Mouse (Mus musculus): ENCODE results near the gene Ehbp1l1. TPM values are rescaled to one million over a fixed set of nuclear protein-coding genes. Genes with fewer than 3 reads are reported as not detected.

Ehbp1l1 gene
- polyA plus RNA-seq, 1 experiment from 2014 or later, result 28.9 TPM

DNA sequence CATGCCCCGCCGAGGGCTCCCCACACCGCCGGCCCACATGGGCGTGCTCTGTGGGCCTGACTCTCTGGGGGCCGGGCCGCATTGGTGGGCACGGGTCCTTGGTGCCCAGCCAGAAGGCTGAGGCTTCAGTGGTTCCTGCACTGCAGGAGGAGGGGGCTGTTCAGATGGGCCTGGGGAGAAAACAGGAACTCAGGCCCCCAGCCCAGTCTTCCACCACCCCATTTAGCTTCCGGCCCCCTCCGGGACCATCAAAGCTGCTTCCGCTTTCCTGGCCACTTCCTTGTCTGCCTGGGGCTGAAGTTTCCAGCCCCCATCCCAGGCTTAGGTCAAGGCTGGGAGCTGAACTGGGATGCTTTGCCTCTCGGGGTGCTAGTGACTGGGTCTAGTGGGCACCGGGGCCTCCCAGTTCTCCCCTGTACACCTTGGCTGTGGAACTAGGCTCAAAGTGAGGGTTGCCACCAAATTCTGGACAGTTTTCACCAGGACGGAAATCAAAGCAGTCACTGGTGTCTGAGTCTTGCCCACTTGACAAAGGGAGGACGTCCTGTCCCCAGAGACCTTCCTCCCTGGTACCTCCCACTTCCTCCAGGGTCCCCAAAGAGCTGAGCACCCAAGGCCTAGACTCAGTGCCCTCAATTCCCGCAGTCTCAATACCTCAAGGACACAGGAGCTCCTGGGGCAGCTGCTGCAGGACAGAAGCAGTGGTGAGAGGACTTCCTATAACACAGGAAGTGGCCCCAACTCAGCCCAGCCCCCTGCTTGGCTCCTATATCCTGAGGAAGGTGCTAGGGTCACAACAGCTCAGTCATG lies 65.0 kb downstream of the Ehbp1l1 start:
- Histone ChIP-seq H3K9ac (no peak overlapping the region), H3K4me1 (peaks cover 41% of the 10 kb centered on the region), H3K4me3 (peak overlapping the region; percentile 13), H3K9me3 (no peaks in the 10 kb centered on the region), H3K4me2 (peak overlapping the region; percentile 26), H3K36me3 (peaks cover 42% of the 10 kb centered on the region), H3K27ac (peak overlapping the region; percentile 12; the same call in 1 of the 2 replicates), H3K27me3 (no peaks in the 10 kb centered on the region)
- no peak for ATAC-seq (ENCODE audit: insufficient number of reproducible peaks, low FRiP score, low TSS enrichment, low read depth)
- 69% methylated on average over 16 of the region's 16 CpGs for WGBS

Small RNA genes within 50 kb of the gene (microRNA-seq; reads per million reads assigned to microRNA genes)
- gene Mir6987, result not detected

Other genes with a start within 250 kb of the Ehbp1l1 start
- gene Mus81, start 237.9 kb downstream of the Ehbp1l1 start, polyA plus RNA-seq (2015; fragmentation: Nextera tagmentation; extraction: Ambion mirVana), result 35.5 and 36.6 TPM in 2 replicates
- 2,209 and 2,356 TPM in 2 replicates for gene Cfl1, start 235.9 kb downstream of the Ehbp1l1 start, polyA plus RNA-seq (2015; fragmentation: Nextera tagmentation; extraction: Ambion mirVana)
- gene 1700020D05Rik, start 222.5 kb downstream of the Ehbp1l1 start, polyA plus RNA-seq (2015; fragmentation: Nextera tagmentation; extraction: Ambion mirVana), result not detected in 2 replicates
- 9.4 and 10.3 TPM in 2 replicates for gene Snx32, start 215.8 kb downstream of the Ehbp1l1 start, polyA plus RNA-seq (2015; fragmentation: Nextera tagmentation; extraction: Ambion mirVana)
- 30.1 and 30.3 TPM in 2 replicates for gene Ovol1, start 165.7 kb downstream of the Ehbp1l1 start, polyA plus RNA-seq (2015; fragmentation: Nextera tagmentation; extraction: Ambion mirVana)
- 4.3 and 4.4 TPM in 2 replicates for gene Ap5b1, start 158.3 kb downstream of the Ehbp1l1 start, polyA plus RNA-seq (2015; fragmentation: Nextera tagmentation; extraction: Ambion mirVana)
- gene Rnaseh2c, start 124.4 kb downstream of the Ehbp1l1 start, polyA plus RNA-seq (2015; fragmentation: Nextera tagmentation; extraction: Ambion mirVana), result 115 and 116 TPM in 2 replicates
- gene Kat5, start 116.1 kb downstream of the Ehbp1l1 start, polyA plus RNA-seq (2015; fragmentation: Nextera tagmentation; extraction: Ambion mirVana), result 43.3 and 48.7 TPM in 2 replicates
- gene Rela, start 88.8 kb downstream of the Ehbp1l1 start, polyA plus RNA-seq (2015; fragmentation: Nextera tagmentation; extraction: Ambion mirVana), result 57.3 and 62.0 TPM in 2 replicates
- 31.1 and 31.2 TPM in 2 replicates for gene Sipa1, start 62.6 kb downstream of the Ehbp1l1 start, polyA plus RNA-seq (2015; fragmentation: Nextera tagmentation; extraction: Ambion mirVana)
- gene Map3k11, start 37.6 kb downstream of the Ehbp1l1 start, polyA plus RNA-seq (2015; fragmentation: Nextera tagmentation; extraction: Ambion mirVana), result 22.7 and 24.9 TPM in 2 replicates
- gene Pcnx3, start 37.4 kb downstream of the Ehbp1l1 start, polyA plus RNA-seq (2015; fragmentation: Nextera tagmentation; extraction: Ambion mirVana), result 18.5 and 20.9 TPM in 2 replicates
- 3.1 and 4.4 TPM in 2 replicates for gene Kcnk7, start 21.9 kb downstream of the Ehbp1l1 start, polyA plus RNA-seq (2015; fragmentation: Nextera tagmentation; extraction: Ambion mirVana)
- 101 and 107 TPM in 2 replicates for gene Fam89b, start 3.3 kb upstream of the Ehbp1l1 start, polyA plus RNA-seq (2015; fragmentation: Nextera tagmentation; extraction: Ambion mirVana)
- 59.4 and 64.3 TPM in 2 replicates for gene Ltbp3, start 14.6 kb upstream of the Ehbp1l1 start, polyA plus RNA-seq (2015; fragmentation: Nextera tagmentation; extraction: Ambion mirVana)
- 81.6 and 85.1 TPM in 2 replicates for gene Scyl1, start 45.1 kb upstream of the Ehbp1l1 start, polyA plus RNA-seq (2015; fragmentation: Nextera tagmentation; extraction: Ambion mirVana)
- gene Frmd8, start 149.0 kb upstream of the Ehbp1l1 start, polyA plus RNA-seq (2015; fragmentation: Nextera tagmentation; extraction: Ambion mirVana), result 28.4 and 31.3 TPM in 2 replicates
- gene Slc25a45, start 151.5 kb upstream of the Ehbp1l1 start, polyA plus RNA-seq (2015; fragmentation: Nextera tagmentation; extraction: Ambion mirVana), result 3.4 and 5.2 TPM in 2 replicates
- gene Tigd3, start 167.8 kb upstream of the Ehbp1l1 start, polyA plus RNA-seq (2015; fragmentation: Nextera tagmentation; extraction: Ambion mirVana), result 3.1 TPM in 2 replicates
- gene Dpf2, start 186.7 kb upstream of the Ehbp1l1 start, polyA plus RNA-seq (2015; fragmentation: Nextera tagmentation; extraction: Ambion mirVana), result 117 and 125 TPM in 2 replicates
- gene Cdc42ep2, start 198.5 kb upstream of the Ehbp1l1 start, polyA plus RNA-seq (2015; fragmentation: Nextera tagmentation; extraction: Ambion mirVana), result 9.2 and 12.6 TPM in 2 replicates
- 56.9 and 61.0 TPM in 2 replicates for gene Pola2, start 237.9 kb upstream of the Ehbp1l1 start, polyA plus RNA-seq (2015; fragmentation: Nextera tagmentation; extraction: Ambion mirVana)